Mouse (Mus musculus): Measurements from ENCODE around the gene Ezh2.
"Not testable (repeated sequence)": the region's sequence is repeated elsewhere in the genome, so short reads cannot be mapped to it uniquely, and the experiment has no call there.

The Ezh2 gene

GRCm38 (mm10) chr6:47594926-47595623, at the start of gene Ezh2:
Gene Ezh2, minus strand, starts transcription at chr6:47595341.
- DNase-seq (ENCODE audit: low spot score in 2 of 2), result peak; percentile 98 to 99

GRCm38 (mm10) chr6:47636527-47637076, 41.5 kb upstream of the Ezh2 start:
- no peak for DNase-seq (ENCODE audit: low spot score in 2 of 2)

DNA sequence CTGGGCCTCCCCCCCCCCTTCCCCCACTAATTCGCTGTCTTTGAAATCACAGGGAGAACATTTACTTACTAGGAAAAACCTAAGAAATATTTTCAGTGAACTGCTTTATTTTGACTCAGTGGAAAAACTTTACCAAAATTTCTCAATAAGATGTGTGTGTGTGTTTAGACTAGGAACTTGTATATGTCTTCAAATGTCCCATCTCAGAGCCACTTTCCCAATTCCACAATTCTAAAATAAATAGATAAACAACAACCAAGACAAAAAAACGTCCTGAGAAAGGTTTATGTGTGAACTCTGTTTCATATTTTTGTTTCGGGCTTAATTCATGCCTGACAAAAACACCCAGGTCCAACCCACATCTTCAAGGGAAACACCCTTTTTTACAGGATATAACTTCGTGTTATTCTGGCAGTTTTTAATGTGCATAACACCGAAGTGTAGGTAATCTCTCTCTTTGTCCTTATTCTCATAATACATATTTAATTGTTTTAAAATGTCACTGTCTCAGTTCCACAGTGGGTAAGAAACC, 40.9 kb upstream of the Ezh2 start:
- DNase-seq (ENCODE audit: low spot score in 2 of 2), result no peak

GRCm38 (mm10) chr6:47635207-47635994, 40.3 kb upstream of the Ezh2 start:
- DNase-seq (ENCODE audit: low spot score in 2 of 2), result no peak

- DNase-seq (ENCODE audit: low spot score in 2 of 2), result no peak
Observed at GRCm38 (mm10) chr6:47633467-47633866, 38.3 kb upstream of the Ezh2 start.

GRCm38 (mm10) chr6:47630061-47630460, 34.9 kb upstream of the Ezh2 start:
- not testable (repeated sequence) for DNase-seq (ENCODE audit: low spot score in 2 of 2)

DNA sequence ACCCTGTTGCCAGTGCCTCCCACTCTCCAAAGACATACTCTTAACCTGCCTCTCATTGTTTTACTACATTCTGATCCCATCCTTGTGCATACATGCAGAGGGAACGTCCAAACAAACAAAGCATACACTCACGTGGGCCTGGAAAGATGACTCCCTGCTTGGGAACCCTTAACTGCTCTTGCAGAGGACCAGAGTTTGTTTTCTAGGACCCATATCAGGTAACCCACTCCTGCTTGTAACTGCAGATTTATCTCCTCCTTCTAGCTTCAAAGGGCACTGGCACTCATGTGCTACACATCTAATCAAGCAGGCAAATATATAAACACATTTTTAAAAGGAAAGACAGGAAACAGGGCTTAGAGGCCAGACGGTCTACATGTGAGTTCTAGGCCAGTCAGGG, 32.8 kb upstream of the Ezh2 start:
- DNase-seq (ENCODE audit: low spot score in 2 of 2), result no peak

- not testable (repeated sequence) for DNase-seq (ENCODE audit: low spot score in 2 of 2)
Observed at GRCm38 (mm10) chr6:47626976-47627375, 31.8 kb upstream of the Ezh2 start.

- no peak for DNase-seq (ENCODE audit: low spot score in 2 of 2)
Observed at GRCm38 (mm10) chr6:47621039-47621438, 25.9 kb upstream of the Ezh2 start.

DNA sequence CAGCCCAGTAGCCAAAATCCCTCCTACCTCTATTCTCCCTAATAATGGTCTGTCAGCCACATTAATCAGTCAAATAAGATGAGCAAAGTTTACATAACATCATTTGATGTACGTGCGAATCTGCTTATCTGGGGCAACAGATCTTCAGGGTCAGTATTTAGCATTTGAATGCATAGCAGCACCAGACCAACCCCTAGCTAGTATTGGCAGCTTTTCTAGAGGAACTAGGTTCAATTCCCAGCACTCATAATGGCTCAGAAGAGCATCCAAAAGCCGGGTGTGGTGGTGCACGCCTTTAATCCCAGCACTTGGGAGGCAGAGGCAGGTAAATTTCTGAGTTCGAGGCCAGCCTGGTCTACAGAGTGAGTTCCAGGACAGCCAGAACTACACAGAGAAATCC, 13.2 kb upstream of the Ezh2 start:
- DNase-seq (ENCODE audit: low spot score in 2 of 2), result not testable (repeated sequence)

GRCm38 (mm10) chr6:47601931-47602330, 6.8 kb upstream of the Ezh2 start:
- no peak for DNase-seq (ENCODE audit: low spot score in 2 of 2)

DNA sequence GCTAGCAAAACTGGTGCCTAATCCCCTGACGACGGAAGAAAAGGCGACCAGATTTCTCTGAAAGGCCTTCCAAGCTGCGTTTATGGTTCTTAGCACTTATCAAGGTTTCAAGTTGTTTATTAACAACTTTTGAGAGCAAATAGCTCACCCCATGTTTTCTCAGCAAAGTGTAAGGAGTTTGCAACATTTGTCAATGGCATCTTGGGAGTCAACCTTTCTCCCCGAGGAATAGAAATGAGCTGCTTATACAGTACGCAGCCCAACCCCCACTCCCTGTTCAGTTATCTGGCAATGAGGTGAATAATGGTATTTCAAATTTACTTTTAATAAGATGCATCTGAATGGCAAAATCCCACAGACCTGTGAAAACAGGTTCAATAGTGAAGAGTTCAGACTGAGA, 555 bp upstream of the Ezh2 start:
- DNase-seq (ENCODE audit: low spot score in 2 of 2), result peak; percentile 24 to 27

- peak; percentile 73 to 81 for DNase-seq (ENCODE audit: low spot score in 2 of 2)
Observed at GRCm38 (mm10) chr6:47594141-47594835, 853 bp downstream of the Ezh2 start.

DNA sequence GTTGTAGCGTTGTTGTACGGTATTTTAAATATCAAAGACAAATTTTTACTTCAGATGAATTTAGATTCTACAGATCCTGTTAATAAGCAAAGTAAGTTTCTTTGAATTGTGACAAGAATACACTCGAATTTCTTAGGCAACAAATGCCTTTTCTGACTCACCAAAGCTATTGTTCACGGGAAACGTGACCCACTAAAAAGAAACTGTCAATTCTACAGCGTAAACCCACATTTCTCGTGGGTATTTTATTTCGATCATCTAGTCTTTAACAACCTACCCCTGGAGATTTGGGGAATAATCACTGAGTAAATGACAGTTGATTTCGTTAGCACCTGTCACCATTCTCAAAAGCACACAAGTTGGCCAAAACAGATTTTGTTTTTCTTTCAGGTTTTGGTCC, 1.6 kb downstream of the Ezh2 start:
- no peak for DNase-seq (ENCODE audit: low spot score in 2 of 2)

- DNase-seq (ENCODE audit: low spot score in 2 of 2), result not testable (repeated sequence)
Observed at GRCm38 (mm10) chr6:47587332-47587731, 7.8 kb downstream of the Ezh2 start.

DNA sequence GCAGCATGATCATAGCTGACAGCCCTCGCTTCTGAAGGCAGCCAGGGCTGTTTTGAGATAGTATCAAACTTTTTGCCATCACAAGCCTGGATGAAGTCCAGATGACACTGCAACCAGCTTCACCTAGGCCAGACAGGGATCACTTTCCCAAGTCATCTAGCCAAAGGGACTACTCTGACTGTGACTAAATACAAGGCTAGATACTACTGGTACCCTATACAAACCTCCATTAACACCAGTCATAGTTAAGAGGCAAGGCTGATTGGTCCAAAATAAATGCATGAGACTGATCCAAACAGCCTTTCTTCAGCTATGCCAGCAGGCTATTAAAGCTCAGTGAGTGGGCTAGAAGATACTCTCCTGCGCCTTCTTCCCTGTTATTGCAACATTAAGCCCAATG, 22.3 kb downstream of the Ezh2 start:
- no peak for DNase-seq (ENCODE audit: low spot score in 2 of 2)

DNA sequence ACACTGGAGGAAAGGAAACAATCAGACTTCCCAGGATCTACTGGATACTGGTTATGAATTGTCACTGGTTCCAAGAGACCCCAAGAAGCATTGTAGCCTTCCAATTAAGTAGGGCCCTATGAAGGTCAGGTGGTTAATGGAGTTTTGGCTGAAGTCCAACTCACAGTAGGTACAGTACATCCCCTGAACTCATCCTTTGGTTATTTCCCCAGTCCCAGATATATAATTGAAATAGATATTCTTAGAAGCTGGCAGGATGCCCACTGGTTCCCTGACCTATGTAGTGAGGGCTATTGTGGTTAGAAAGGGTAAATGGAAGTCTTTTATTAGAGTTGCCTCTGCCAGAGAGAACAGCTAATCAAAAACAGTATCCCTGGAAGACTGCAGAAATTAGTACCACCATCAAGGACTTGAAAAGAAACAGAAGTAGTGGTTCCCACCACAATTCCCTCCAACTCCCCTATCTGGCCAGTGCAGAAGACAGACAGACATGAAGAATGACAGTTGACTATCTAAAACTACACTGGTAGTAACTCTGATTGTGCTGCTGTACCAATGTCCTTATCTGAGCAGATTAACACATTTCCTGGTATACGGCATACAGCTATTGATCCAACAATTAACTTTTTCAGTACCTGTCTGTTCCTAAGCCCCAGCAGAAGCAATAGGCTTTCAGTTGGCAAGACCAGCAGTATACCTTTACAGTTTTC, 29.7 kb downstream of the Ezh2 start:
- DNase-seq (ENCODE audit: low spot score in 2 of 2), result no peak

DNA sequence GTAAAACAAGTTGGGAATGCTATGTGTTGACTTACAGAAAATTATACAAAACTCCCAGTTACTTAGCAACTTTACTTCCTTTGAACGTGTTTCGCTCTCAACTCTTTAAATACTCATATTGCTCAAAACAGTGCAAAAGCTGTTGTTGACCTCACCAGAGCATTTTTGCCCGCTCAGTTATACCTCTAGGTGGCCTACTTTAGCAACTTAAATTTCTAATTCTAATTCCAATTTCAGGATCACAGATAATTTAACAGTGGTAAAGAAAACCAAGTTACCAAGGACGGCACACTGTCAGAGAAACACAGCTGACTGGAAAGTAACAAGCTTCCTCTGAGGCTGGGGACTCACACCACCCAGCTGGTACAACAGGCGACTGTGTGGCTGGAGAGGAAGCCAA, 33.7 kb downstream of the Ezh2 start:
- no peak for DNase-seq (ENCODE audit: low spot score in 2 of 2)

DNA sequence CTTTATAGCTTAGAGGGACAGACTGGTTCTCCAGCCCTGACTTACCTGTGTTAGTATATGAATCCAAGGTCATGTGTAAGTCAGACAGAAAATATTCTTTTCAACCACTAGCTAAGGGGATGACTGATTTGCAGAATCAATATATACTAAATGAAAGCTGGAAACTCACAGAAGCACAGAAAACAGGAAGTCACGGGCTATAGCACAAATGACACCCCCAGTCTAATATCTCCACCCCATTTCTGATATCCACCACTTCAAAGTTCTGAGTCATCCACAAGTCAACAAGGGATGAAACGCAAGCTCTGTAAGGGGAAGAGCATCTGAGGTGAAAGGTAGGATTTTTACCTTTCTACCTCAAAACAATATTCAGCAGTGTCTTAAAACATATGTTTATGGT, 34.3 kb downstream of the Ezh2 start:
- DNase-seq (ENCODE audit: low spot score in 2 of 2), result no peak

DNA sequence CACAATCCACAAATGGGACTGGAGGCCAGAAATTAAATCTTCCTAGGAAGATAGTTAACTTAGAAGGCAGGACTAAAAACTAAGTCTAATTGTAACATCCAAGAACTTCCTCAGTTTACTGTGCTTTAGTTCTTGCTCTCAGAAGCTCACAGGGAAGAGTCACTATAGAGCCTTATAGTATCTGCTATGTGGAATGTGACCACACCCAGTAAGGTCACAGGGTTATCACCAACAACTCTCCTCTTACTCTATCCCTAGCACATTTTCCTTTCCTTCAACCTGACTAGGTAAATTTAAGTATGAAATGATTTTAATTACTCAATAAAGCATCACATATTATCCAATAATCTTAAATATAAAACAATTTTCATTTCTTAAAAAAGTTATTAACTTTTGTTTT, 34.7 kb downstream of the Ezh2 start:
- DNase-seq (ENCODE audit: low spot score in 2 of 2), result no peak

DNA sequence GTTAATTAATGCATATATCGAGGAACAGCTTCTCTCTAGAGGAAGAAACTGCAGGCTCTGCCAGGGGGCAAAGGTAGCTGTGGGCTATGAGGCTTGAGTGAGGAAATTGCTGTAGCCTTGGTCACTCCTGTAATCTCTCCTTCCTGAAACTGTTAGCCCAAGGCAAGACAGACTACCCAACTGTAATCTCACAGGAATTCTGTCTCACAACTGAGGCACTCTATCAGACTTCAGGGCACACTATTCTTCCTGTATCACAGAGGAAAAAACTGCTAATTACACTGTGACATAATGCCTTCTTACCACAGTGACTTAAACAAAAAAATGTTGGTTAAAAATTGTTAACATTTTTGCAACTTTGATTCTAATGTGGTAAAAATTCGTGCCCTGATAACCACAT, 35.9 kb downstream of the Ezh2 start:
- no peak for DNase-seq (ENCODE audit: low spot score in 2 of 2)

All from right cerebral cortex, postnatal 10 days (tissue).